Mouse (Mus musculus): Measurements from ENCODE around the gene Mink1. TPM values are rescaled to one million over a fixed set of nuclear protein-coding genes. Genes with fewer than 3 reads are reported as not detected.
A peak's percentile ranks its signal among the peaks of the same experiment; 100 is the strongest.
"Not testable (repeated sequence)": the region's sequence is repeated elsewhere in the genome, so short reads cannot be mapped to it uniquely, and the experiment has no call there.

Gene Mink1
- total and polyA plus RNA-seq, 2 experiments from 2014 or later, result 17.1 to 80.9 TPM

- Histone ChIP-seq H3K9me3 (ENCODE audit: low read length) (no peaks in the 10 kb centered on the region), H3K9ac (replicated peaks; ENCODE audit: low read length, poor library complexity, severe bottlenecking) (peak overlapping the region; percentile 90; the same call in 1 of the 2 replicates), H3K4me3 (ENCODE audit: low read depth, low read length) (peak overlapping the region; percentile 94), H3K36me3 (ENCODE audit: insufficient read depth, low read length) (peaks cover 6% of the 10 kb centered on the region; the same call in 1 of the 2 replicates), H3K4me1 (ENCODE audit: insufficient read depth, low read length) (peaks cover 12% of the 10 kb centered on the region), H3K27me3 (ENCODE audit: insufficient read depth, low read length) (no peaks in the 10 kb centered on the region), H3K4me2 (ENCODE audit: low read depth, low read length, poor library complexity, severe bottlenecking) (peak overlapping the region; percentile 90), H3K27ac (ENCODE audit: low read depth, low read length) (peak overlapping the region; percentile 78)
- DNase-seq (ENCODE audit: low spot score) (peak; percentile 36), ATAC-seq (ENCODE audit: low FRiP score) (no peak)
- WGBS, result 0% methylated on average over 2 of the region's 2 CpGs
- TF ChIP-seq CTCF (IDR thresholded peaks at IDR 0.05), result peak; percentile 38
Observed at GRCm38 (mm10) chr11:70561937-70562286, 769 bp upstream of the Mink1 start.

GRCm38 (mm10) chr11:70562995-70563469, 351 bp downstream of the Mink1 start:
- TF ChIP-seq CTCF (IDR thresholded peaks at IDR 0.05), result no peak
- H3K27me3 ChIP-seq (ENCODE audit: insufficient read depth, low read length), result no peaks in the 10 kb centered on the region
- peak overlapping the region; percentile 90 for H3K9ac ChIP-seq (replicated peaks; ENCODE audit: low read length, poor library complexity, severe bottlenecking)
- 0% methylated on average over 17 of the region's 31 CpGs for WGBS
- no peak for DNase-seq (ENCODE audit: low spot score)
- peak overlapping the region; percentile 78 for H3K27ac ChIP-seq (ENCODE audit: low read depth, low read length)
- no peaks in the 10 kb centered on the region for H3K9me3 ChIP-seq (ENCODE audit: low read length)
- peaks cover 12% of the 10 kb centered on the region for H3K4me1 ChIP-seq (ENCODE audit: insufficient read depth, low read length)
- peaks cover 6% of the 10 kb centered on the region; the same call in 1 of the 2 replicates for H3K36me3 ChIP-seq (ENCODE audit: insufficient read depth, low read length)
- H3K4me3 ChIP-seq (ENCODE audit: low read depth, low read length), result peak overlapping the region; percentile 94
- H3K4me2 ChIP-seq (ENCODE audit: low read depth, low read length, poor library complexity, severe bottlenecking), result peak overlapping the region; percentile 90
- ATAC-seq (ENCODE audit: low FRiP score), result peak; percentile 43; the same call in 1 of the 2 replicates

- Histone ChIP-seq H3K9ac (replicated peaks; ENCODE audit: low read length, poor library complexity, severe bottlenecking) (peak overlapping the region; percentile 90), H3K9me3 (ENCODE audit: low read length) (no peaks in the 10 kb centered on the region), H3K27me3 (ENCODE audit: insufficient read depth, low read length) (no peaks in the 10 kb centered on the region), H3K27ac (ENCODE audit: low read depth, low read length) (peak overlapping the region; percentile 78; the same call in 1 of the 2 replicates), H3K4me1 (ENCODE audit: insufficient read depth, low read length) (peaks cover 12% of the 10 kb centered on the region), H3K36me3 (ENCODE audit: insufficient read depth, low read length) (peaks cover 10% of the 10 kb centered on the region; the same call in 1 of the 2 replicates), H3K4me3 (ENCODE audit: low read depth, low read length) (peak overlapping the region; percentile 94), H3K4me2 (ENCODE audit: low read depth, low read length, poor library complexity, severe bottlenecking) (peak overlapping the region; percentile 90)
- TF ChIP-seq CTCF (IDR thresholded peaks at IDR 0.05), result no peak
- ATAC-seq (ENCODE audit: low FRiP score) (no peak), DNase-seq (ENCODE audit: low spot score) (no peak)
- 4% methylated on average over 25 of the region's 25 CpGs for WGBS
Observed at GRCm38 (mm10) chr11:70563470-70564275, 992 bp downstream of the Mink1 start.

GRCm38 (mm10) chr11:70564276-70564873, 1.7 kb downstream of the Mink1 start:
- H3K36me3 ChIP-seq (ENCODE audit: insufficient read depth, low read length), result peaks cover 10% of the 10 kb centered on the region; the same call in 1 of the 2 replicates
- H3K27me3 ChIP-seq (ENCODE audit: insufficient read depth, low read length), result no peaks in the 10 kb centered on the region
- no peak for ATAC-seq (ENCODE audit: low FRiP score)
- WGBS, result 46% methylated on average over 4 of the region's 4 CpGs
- no peak for DNase-seq (ENCODE audit: low spot score)
- H3K4me2 ChIP-seq (ENCODE audit: low read depth, low read length, poor library complexity, severe bottlenecking), result peak overlapping the region; percentile 90
- H3K4me1 ChIP-seq (ENCODE audit: insufficient read depth, low read length), result peaks cover 12% of the 10 kb centered on the region
- TF ChIP-seq CTCF (IDR thresholded peaks at IDR 0.05), result no peak
- H3K27ac ChIP-seq (ENCODE audit: low read depth, low read length), result no peak overlapping the region
- H3K9ac ChIP-seq (replicated peaks; ENCODE audit: low read length, poor library complexity, severe bottlenecking), result no peak overlapping the region
- peak overlapping the region; percentile 94; the same call in 1 of the 2 replicates for H3K4me3 ChIP-seq (ENCODE audit: low read depth, low read length)
- no peaks in the 10 kb centered on the region for H3K9me3 ChIP-seq (ENCODE audit: low read length)

DNA sequence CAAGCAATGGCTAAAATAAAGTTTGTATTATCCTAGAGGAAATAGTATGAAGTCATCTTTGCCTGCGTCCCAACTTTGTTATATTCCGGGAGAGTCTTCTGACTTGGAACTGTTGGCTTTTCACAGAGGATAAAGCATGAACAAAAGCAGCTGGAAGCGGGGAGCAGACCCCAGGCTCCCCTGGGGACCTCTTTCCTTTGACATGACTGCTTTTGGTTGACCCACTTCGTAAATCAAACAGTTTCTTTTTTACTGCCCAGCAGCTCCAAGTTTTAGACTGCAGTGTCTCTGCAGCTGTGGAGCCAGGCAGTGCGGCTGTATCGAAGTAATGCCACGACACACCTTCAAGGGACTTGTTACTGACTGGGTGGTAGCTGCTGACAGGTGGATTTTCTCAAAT, 3.9 kb downstream of the Mink1 start:
- ATAC-seq (ENCODE audit: low FRiP score) (no peak), DNase-seq (ENCODE audit: low spot score) (no peak)
- 57% methylated on average over 7 of the region's 7 CpGs for WGBS
- Histone ChIP-seq H3K4me1 (ENCODE audit: insufficient read depth, low read length) (peaks cover 12% of the 10 kb centered on the region), H3K27me3 (ENCODE audit: insufficient read depth, low read length) (no peaks in the 10 kb centered on the region), H3K4me2 (ENCODE audit: low read depth, low read length, poor library complexity, severe bottlenecking) (no peak overlapping the region), H3K4me3 (ENCODE audit: low read depth, low read length) (no peak overlapping the region), H3K27ac (ENCODE audit: low read depth, low read length) (no peak overlapping the region), H3K36me3 (ENCODE audit: insufficient read depth, low read length) (peaks cover 10% of the 10 kb centered on the region; the same call in 1 of the 2 replicates), H3K9ac (replicated peaks; ENCODE audit: low read length, poor library complexity, severe bottlenecking) (no peak overlapping the region), H3K9me3 (ENCODE audit: low read length) (no peaks in the 10 kb centered on the region)
- no peak for TF ChIP-seq CTCF (IDR thresholded peaks at IDR 0.05)

DNA sequence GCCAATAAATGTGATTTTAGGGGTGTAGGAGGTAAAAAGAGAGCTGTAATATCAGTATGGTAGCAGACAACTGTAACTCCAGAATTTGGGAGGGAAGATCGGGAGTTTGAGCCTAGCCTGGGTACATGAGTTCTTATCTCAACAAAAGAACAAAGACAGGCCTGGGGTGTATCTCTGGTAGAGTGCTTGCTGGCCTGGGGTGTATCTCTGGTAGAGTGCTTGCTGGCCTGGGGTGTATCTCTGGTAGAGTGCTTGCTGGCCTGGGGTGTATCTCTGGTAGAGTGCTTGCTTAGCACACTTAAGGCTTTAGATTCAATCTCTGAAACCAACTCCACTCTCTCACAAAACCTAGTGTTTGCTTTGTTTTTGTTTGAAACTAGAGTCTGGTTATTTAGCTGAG, 7.9 kb downstream of the Mink1 start:
- WGBS, result 93% methylated on average over 1 of the region's 1 CpGs
- not testable (repeated sequence) for H3K27me3 ChIP-seq (ENCODE audit: insufficient read depth, low read length); H3K4me3 ChIP-seq (ENCODE audit: low read depth, low read length); DNase-seq (ENCODE audit: low spot score); H3K4me2 ChIP-seq (ENCODE audit: low read depth, low read length, poor library complexity, severe bottlenecking); H3K27ac ChIP-seq (ENCODE audit: low read depth, low read length); H3K4me1 ChIP-seq (ENCODE audit: insufficient read depth, low read length); H3K9me3 ChIP-seq (ENCODE audit: low read length); ATAC-seq (ENCODE audit: low FRiP score); H3K9ac ChIP-seq (replicated peaks; ENCODE audit: low read length, poor library complexity, severe bottlenecking)
- peaks cover 10% of the 10 kb centered on the region; the same call in 1 of the 2 replicates for H3K36me3 ChIP-seq (ENCODE audit: insufficient read depth, low read length)
